Mouse (Mus musculus): Measurements from ENCODE around the gene Cd300a.

The Cd300a gene

GRCm38 (mm10) chr11:114889991-114890518, at the start of gene Cd300a:
Gene Cd300a (plus strand): TSS chr11:114890041.
- DNase-seq (ENCODE audit: low spot score in 2 of 2) = no peak

GRCm38 (mm10) chr11:114843818-114844463, 45.9 kb upstream of the Cd300a start:
- no peak for DNase-seq (ENCODE audit: low spot score in 2 of 2)

- DNase-seq (ENCODE audit: low spot score in 2 of 2) = no peak
These were observed 45.2 kb upstream of the Cd300a start for GRCm38 (mm10) chr11:114844464-114845220.

- DNase-seq (ENCODE audit: low spot score in 2 of 2) = no peak
These were observed 43.5 kb upstream of the Cd300a start for GRCm38 (mm10) chr11:114846336-114846735.

- no peak for DNase-seq (ENCODE audit: low spot score in 2 of 2)
These were observed 42.8 kb upstream of the Cd300a start for GRCm38 (mm10) chr11:114847008-114847407.

- no peak for DNase-seq (ENCODE audit: low spot score in 2 of 2)
These were observed 40.3 kb upstream of the Cd300a start for GRCm38 (mm10) chr11:114849572-114849971.

- DNase-seq (ENCODE audit: low spot score in 2 of 2) = no peak
These were observed 39.8 kb upstream of the Cd300a start for GRCm38 (mm10) chr11:114850066-114850451.

GRCm38 (mm10) chr11:114850452-114851268, 39.2 kb upstream of the Cd300a start, which contains the start of gene Gprc5c:
Gene Gprc5c (plus strand): TSS chr11:114851152.
- DNase-seq (ENCODE audit: low spot score in 2 of 2) = no peak

- no peak for DNase-seq (ENCODE audit: low spot score in 2 of 2)
These were observed 38.6 kb upstream of the Cd300a start for GRCm38 (mm10) chr11:114851269-114851607.

GRCm38 (mm10) chr11:114851608-114852310, 38.1 kb upstream of the Cd300a start:
- DNase-seq (ENCODE audit: low spot score in 2 of 2) = no peak

- DNase-seq (ENCODE audit: low spot score in 2 of 2) = no peak
These were observed 37.3 kb upstream of the Cd300a start for GRCm38 (mm10) chr11:114852311-114853173.

- DNase-seq (ENCODE audit: low spot score in 2 of 2) = no peak
These were observed 36.5 kb upstream of the Cd300a start for GRCm38 (mm10) chr11:114853174-114853838.

GRCm38 (mm10) chr11:114854581-114854980, 35.3 kb upstream of the Cd300a start:
- DNase-seq (ENCODE audit: low spot score in 2 of 2) = no peak

- DNase-seq (ENCODE audit: low spot score in 2 of 2) = no peak
These were observed 33.7 kb upstream of the Cd300a start for GRCm38 (mm10) chr11:114856125-114856524.

GRCm38 (mm10) chr11:114858641-114859040, 31.2 kb upstream of the Cd300a start:
- DNase-seq (ENCODE audit: low spot score in 2 of 2) = no peak

- no peak for DNase-seq (ENCODE audit: low spot score in 2 of 2)
These were observed 28.8 kb upstream of the Cd300a start for GRCm38 (mm10) chr11:114861057-114861456.

- DNase-seq (ENCODE audit: low spot score in 2 of 2) = no peak
These were observed 27.2 kb upstream of the Cd300a start for GRCm38 (mm10) chr11:114862687-114863086.

GRCm38 (mm10) chr11:114863918-114864420, 25.9 kb upstream of the Cd300a start:
- DNase-seq (ENCODE audit: low spot score in 2 of 2) = no peak

- no peak for DNase-seq (ENCODE audit: low spot score in 2 of 2)
These were observed 23.8 kb upstream of the Cd300a start for GRCm38 (mm10) chr11:114865999-114866398.

All from right cerebral cortex, postnatal 36 days (tissue).